Mouse (Mus musculus): ENCODE data around the gene Ndufb3.

GRCm38 (mm10) chr1:58587491-58587890, 1.3 kb downstream of the Ndufb3 start:
- TF ChIP-seq CTCF (IDR thresholded peaks at IDR 0.05; ENCODE audit: borderline replicate concordance, insufficient read depth, low read depth, low read length) (no peak), POLR2A (IDR thresholded peaks at IDR 0.05; ENCODE audit: borderline replicate concordance, insufficient read depth, low read length) (no peak)
